Mouse (Mus musculus) bone marrow macrophage, adult 2 months (primary cell): ENCODE measurements around the gene Gm13695.
"Not testable (repeated sequence)": the region's sequence is repeated elsewhere in the genome, so short reads cannot be mapped to it uniquely, and the experiment has no call there.

Source experiments
- CTCF ChIP-seq: IDR thresholded peaks from 2 replicates; pipeline ENCODE4 v1.5.1; 2012; ENCODE audit warnings: low read depth, mild to moderate bottlenecking, low read length, moderate library complexity
- POLR2A ChIP-seq: IDR thresholded peaks from 2 replicates; pipeline ENCODE4 v1.6.1; 2012; ENCODE audit warnings: mild to moderate bottlenecking, low read depth, low read length, borderline replicate concordance

DNA sequence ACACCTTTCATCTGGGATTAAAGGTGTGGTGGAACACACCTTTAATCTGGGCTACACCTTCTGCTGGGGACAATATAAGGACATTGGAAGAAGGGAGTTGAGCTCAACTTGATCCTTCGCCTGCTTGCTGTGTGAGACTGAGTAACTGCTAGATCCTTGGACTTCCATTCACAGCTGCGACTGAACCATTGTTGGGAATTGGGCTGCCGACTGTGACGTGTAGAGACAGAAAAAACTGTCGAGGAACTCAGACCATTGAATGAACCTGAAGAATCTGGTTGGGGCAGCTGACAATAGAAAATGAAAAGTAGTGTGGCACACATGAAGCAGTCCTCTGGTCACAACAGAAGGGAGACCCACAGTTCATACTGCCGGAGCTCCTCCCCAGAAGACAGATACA is 5.9 kb upstream of the Gm13695 start, which contains the start of gene Gm13693:
- TF ChIP-seq POLR2A, CTCF: not testable (repeated sequence)
